Mouse (Mus musculus) myocyte (in vitro differentiated cells): ENCODE results near the gene Szt2. TPM values are rescaled to one million over a fixed set of nuclear protein-coding genes. Genes with fewer than 3 reads are reported as not detected.
A peak's percentile ranks its signal among the peaks of the same experiment; 100 is the strongest.

Experiments used
- H3K27me3 ChIP-seq: one replicate; pipeline ENCODE4 v1.6.1; 2011; ENCODE audit not compliant: control insufficient read depth, insufficient read depth, insufficient read length
- H3K36me3 ChIP-seq: one replicate; pipeline ENCODE4 v1.6.1; 2011; ENCODE audit not compliant: control insufficient read depth, insufficient read depth
- H3K4me2 ChIP-seq: one replicate; pipeline ENCODE4 v1.6.1; 2011; ENCODE audit warnings: low read depth, control low read depth
- H3K4me3 ChIP-seq: one replicate; pipeline ENCODE4 v1.5.1; 2011; ENCODE audit warnings: mild to moderate bottlenecking, control low read depth, moderate library complexity
- H3K79me2 ChIP-seq: one replicate; pipeline ENCODE4 v1.6.1; 2011; ENCODE audit not compliant: control insufficient read depth, insufficient read depth
- H3ac ChIP-seq: one replicate; pipeline ENCODE4 v1.6.1; 2011; ENCODE audit not compliant: control insufficient read depth, insufficient read length
- CEBPB ChIP-seq: IDR thresholded peaks from 2 replicates; pipeline ENCODE4 v1.6.1; 2011; ENCODE audit warnings: mild to moderate bottlenecking, moderate library complexity; ENCODE audit not compliant: poor library complexity, insufficient read depth, severe bottlenecking
- E2F4 ChIP-seq: IDR thresholded peaks from one replicate; pipeline ENCODE4 v1.6.1; 2011; ENCODE audit warnings: mild to moderate bottlenecking, control low read depth, moderate library complexity; ENCODE audit not compliant: insufficient read depth
- MAX ChIP-seq: IDR thresholded peaks from one replicate; pipeline ENCODE4 v1.6.1; 2011; ENCODE audit warnings: low read depth, mild to moderate bottlenecking, control low read depth
- MYOD1 ChIP-seq, 3 experiments: IDR thresholded peaks; one replicate each; pipeline ENCODE4 v1.6.1; 2011; ENCODE audit warnings: control low read depth in 2 of 3, low read depth in 2 of 3, mild to moderate bottlenecking in 2 of 3, moderate library complexity in 1 of 3; ENCODE audit not compliant: insufficient read length in 2 of 3, control insufficient read depth in 1 of 3
- MYOG ChIP-seq, 3 experiments: IDR thresholded peaks; one replicate each; pipeline ENCODE4 v1.6.1; 2011; ENCODE audit warnings: control low read depth in 2 of 3, low read depth in 2 of 3, mild to moderate bottlenecking in 2 of 3; ENCODE audit not compliant: insufficient read length in 2 of 3, control insufficient read depth in 1 of 3, insufficient read depth in 1 of 3
- POLR2A ChIP-seq: IDR thresholded peaks from one replicate; pipeline ENCODE4 v1.6.1; 2011; ENCODE audit warnings: low read depth, mild to moderate bottlenecking, control low read depth, moderate library complexity; ENCODE audit not compliant: insufficient read length
- POLR2AphosphoS2 ChIP-seq: IDR thresholded peaks from one replicate; pipeline ENCODE4 v1.6.1; 2011; ENCODE audit warnings: low read depth, control low read depth; ENCODE audit not compliant: insufficient read length
- REST ChIP-seq: IDR thresholded peaks from one replicate; pipeline ENCODE4 v1.6.1; 2011; ENCODE audit warnings: mild to moderate bottlenecking, control low read depth, moderate library complexity; ENCODE audit not compliant: insufficient read depth, insufficient read length
- SRF ChIP-seq: IDR thresholded peaks from one replicate; pipeline ENCODE4 v1.6.1; 2011; ENCODE audit warnings: low read depth; ENCODE audit not compliant: control insufficient read depth, insufficient read length
- TCF12 ChIP-seq: IDR thresholded peaks from one replicate; pipeline ENCODE4 v1.6.1; 2011; ENCODE audit warnings: mild to moderate bottlenecking, control low read depth; ENCODE audit not compliant: poor library complexity, insufficient read depth, severe bottlenecking
- TCF3 ChIP-seq: IDR thresholded peaks from one replicate; pipeline ENCODE4 v1.6.1; 2011; ENCODE audit warnings: low read depth, control low read depth; ENCODE audit not compliant: insufficient read length
- USF1 ChIP-seq: IDR thresholded peaks from one replicate; pipeline ENCODE4 v1.6.1; 2011; ENCODE audit warnings: low read depth, mild to moderate bottlenecking, control low read depth, moderate library complexity
- polyA plus RNA-seq: library from polyadenylated mRNA; unstranded; fragments of >200 nt; fragmentation: generic; extraction: Trizol; gene quantifications from one replicate; pipeline ENCODE4 v1.2.1, GENCODE M21; 2012; ENCODE audit warnings: missing spikeins

The Szt2 gene
- polyA plus RNA-seq, 1 experiment = 8.1 TPM

- TF ChIP-seq CEBPB (no peak), POLR2AphosphoS2 (no peak), MYOG (IDR thresholded peaks at IDR 0.05; ENCODE audit: control insufficient read depth in 1 of 3, insufficient read depth in 1 of 3, insufficient read length in 2 of 3, low read depth in 2 of 3) (no peak), USF1 (no peak), TCF3 (no peak), E2F4 (no peak), REST (no peak), MAX (no peak), POLR2A (no peak), MYOD1 (IDR thresholded peaks at IDR 0.05; ENCODE audit: control insufficient read depth in 1 of 3, insufficient read length in 2 of 3, low read depth in 2 of 3) (no peak), TCF12 (no peak), SRF (no peak)
- Histone ChIP-seq H3K79me2 (no peaks in the 10 kb centered on the region), H3K4me2 (no peak overlapping the region), H3K36me3 (peaks cover 3% of the 10 kb centered on the region), H3K27me3 (no peaks in the 10 kb centered on the region), H3ac (no peak overlapping the region), H3K4me3 (no peak overlapping the region)
Measured at GRCm38 (mm10) chr4:118362879-118363278, 46.2 kb downstream of the Szt2 start.

- H3K4me3 ChIP-seq = no peak overlapping the region
- H3K79me2 ChIP-seq = no peaks in the 10 kb centered on the region
- peaks cover 3% of the 10 kb centered on the region for H3K36me3 ChIP-seq
- no peak overlapping the region for H3K4me2 ChIP-seq
- TF ChIP-seq MYOG (IDR thresholded peaks at IDR 0.05; ENCODE audit: control insufficient read depth in 1 of 3, insufficient read depth in 1 of 3, insufficient read length in 2 of 3, low read depth in 2 of 3) (no peak), POLR2AphosphoS2 (no peak), E2F4 (no peak), USF1 (no peak), TCF3 (no peak), SRF (no peak), POLR2A (no peak), MAX (no peak), REST (no peak), TCF12 (no peak), MYOD1 (IDR thresholded peaks at IDR 0.05; ENCODE audit: control insufficient read depth in 1 of 3, insufficient read length in 2 of 3, low read depth in 2 of 3) (no peak), CEBPB (no peak)
- H3ac ChIP-seq = no peak overlapping the region
- no peaks in the 10 kb centered on the region for H3K27me3 ChIP-seq
Measured at GRCm38 (mm10) chr4:118361451-118361850, 47.6 kb downstream of the Szt2 start.

GRCm38 (mm10) chr4:118359896-118360720 is 49.0 kb downstream of the Szt2 start:
- TF ChIP-seq REST (no peak), POLR2A (no peak), CEBPB (no peak), POLR2AphosphoS2 (no peak), MYOD1 (IDR thresholded peaks at IDR 0.05; ENCODE audit: control insufficient read depth in 1 of 3, insufficient read length in 2 of 3, low read depth in 2 of 3) (no peak), MAX (no peak), TCF12 (no peak)
- Histone ChIP-seq H3K27me3 (no peaks in the 10 kb centered on the region), H3K4me3 (peak overlapping the region; percentile 9), H3K36me3 (peaks cover 3% of the 10 kb centered on the region), H3K4me2 (peak overlapping the region; percentile 52), H3ac (no peak overlapping the region), H3K79me2 (no peaks in the 10 kb centered on the region)

GRCm38 (mm10) chr4:118359211-118359895 is 49.7 kb downstream of the Szt2 start:
- Histone ChIP-seq H3ac (no peak overlapping the region), H3K27me3 (no peaks in the 10 kb centered on the region), H3K4me2 (peak overlapping the region; percentile 52), H3K4me3 (peak overlapping the region; percentile 9), H3K79me2 (no peaks in the 10 kb centered on the region), H3K36me3 (peaks cover 3% of the 10 kb centered on the region)
- TF ChIP-seq CEBPB = no peak
- no peak for TF ChIP-seq POLR2AphosphoS2
- no peak for TF ChIP-seq MAX
- no peak for TF ChIP-seq USF1
- TF ChIP-seq REST = no peak
